Mouse (Mus musculus) thymus, adult 2 months (tissue): ENCODE results near the gene Nploc4. TPM values are rescaled to one million over a fixed set of nuclear protein-coding genes. Genes with fewer than 3 reads are reported as not detected.

ENCODE experiments used
- DNase-seq: peaks from one replicate; pipeline ENCODE4 v3.0.0; 2021
- H3K27ac ChIP-seq: fragments of 200-500 bp; 2 replicates; pipeline ENCODE4 v1.5.1; 2012; ENCODE audit warnings: low read length, control low read depth; ENCODE audit not compliant: control insufficient read depth, insufficient read depth
- H3K27me3 ChIP-seq: fragments of 200-500 bp; 2 replicates; pipeline ENCODE4 v1.6.1; 2012; ENCODE audit warnings: mild to moderate bottlenecking, low read length, moderate library complexity, mixed read lengths; ENCODE audit not compliant: control insufficient read depth, insufficient read depth
- H3K36me3 ChIP-seq: fragments of 200-500 bp; 2 replicates; pipeline ENCODE4 v1.6.1; 2012; ENCODE audit warnings: mild to moderate bottlenecking, low read length, moderate library complexity; ENCODE audit not compliant: control insufficient read depth, insufficient read depth
- H3K4me1 ChIP-seq: fragments of 200-500 bp; replicated peaks from 2 replicates; pipeline ENCODE4 v1.6.1; 2012; ENCODE audit warnings: low read length; ENCODE audit not compliant: control insufficient read depth, insufficient read depth
- H3K4me3 ChIP-seq: fragments of 200-500 bp; 2 replicates; pipeline ENCODE4 v1.5.1; 2012; ENCODE audit warnings: mild to moderate bottlenecking, low read length, control low read depth, moderate library complexity; ENCODE audit not compliant: control insufficient read depth, insufficient read depth
- CTCF ChIP-seq: fragments of 200-500 bp; IDR thresholded peaks from 2 replicates; pipeline ENCODE4 v1.5.1; 2012; ENCODE audit warnings: mild to moderate bottlenecking, control low read depth, low read length, moderate library complexity, borderline replicate concordance; ENCODE audit not compliant: control insufficient read depth, poor library complexity, insufficient read depth; ENCODE audit errors: extremely low read depth
- POLR2A ChIP-seq: fragments of 200-500 bp; IDR thresholded peaks from 2 replicates; pipeline ENCODE4 v1.6.1; 2012; ENCODE audit warnings: mild to moderate bottlenecking, low read length, control low read depth, moderate library complexity; ENCODE audit not compliant: control insufficient read depth, poor library complexity, insufficient read depth; ENCODE audit errors: extremely low read depth
- WGBS: fragments of 180-500 bp; shearing (Covaris S2); methylation state at CpG from one replicate; pipeline ENCODE4 v1.1.7; 2018; 5-methylcytosine and 5-hydroxymethylcytosine counted together
- polyA plus RNA-seq: library from polyadenylated mRNA; depleted of rRNA; stranded (reverse); fragments of >200 nt; gene quantifications from 2 replicates; pipeline ENCODE4 v1.2.3, GENCODE M21; 2012

Nploc4 gene
- polyA plus RNA-seq, 1 experiment = 71.4 TPM

DNA sequence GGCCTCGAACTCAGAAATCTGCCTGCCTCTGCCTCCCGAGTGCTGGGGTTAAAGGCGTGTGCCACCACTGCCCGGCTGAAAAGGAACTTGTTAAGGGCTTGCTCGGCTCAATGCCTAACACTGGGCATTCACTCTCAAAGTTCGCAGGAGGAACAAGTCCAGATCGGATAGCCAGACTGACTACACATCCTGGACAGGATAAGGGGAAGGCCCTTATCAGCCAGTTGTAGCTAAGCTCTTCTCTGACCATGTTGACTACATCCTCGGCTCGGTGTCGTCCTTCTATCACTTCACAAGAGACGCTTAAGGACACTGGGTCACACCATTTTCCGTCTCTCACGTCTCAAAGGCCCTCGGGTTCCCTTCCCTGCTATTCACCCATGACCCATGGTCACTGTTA is 19.9 kb upstream of the Nploc4 start:
- Histone ChIP-seq H3K36me3 (no peaks in the 10 kb centered on the region), H3K4me3 (peak overlapping the region; percentile 74), H3K4me1 (peaks cover 18% of the 10 kb centered on the region), H3K27ac (no peak overlapping the region), H3K27me3 (no peaks in the 10 kb centered on the region)
- DNase-seq = no peak
- 9% methylated on average over 14 of the region's 14 CpGs for WGBS
- TF ChIP-seq CTCF (no peak), POLR2A (no peak)

DNA sequence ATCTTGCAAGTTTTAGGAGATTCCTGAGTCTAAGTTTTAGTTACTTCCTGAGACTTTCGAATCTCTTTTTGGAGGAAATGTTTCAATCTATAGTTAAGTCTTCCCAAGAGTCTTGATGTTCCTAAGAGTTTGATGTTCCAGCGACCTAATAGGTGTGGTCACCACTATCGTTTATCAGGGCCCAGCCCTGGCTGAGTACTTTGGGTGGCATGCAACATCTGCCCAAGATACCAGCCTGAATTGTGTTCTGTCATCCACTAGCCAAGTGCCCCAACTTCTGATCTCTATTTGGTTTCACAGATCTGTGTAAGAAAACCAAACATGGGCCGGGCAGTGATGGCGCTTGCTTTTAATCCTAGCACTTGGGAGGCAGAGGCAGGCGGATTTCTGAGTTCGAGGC is 17.9 kb upstream of the Nploc4 start:
- TF ChIP-seq POLR2A (no peak), CTCF (no peak)
- H3K4me3 ChIP-seq = no peak overlapping the region
- no peak overlapping the region for H3K27ac ChIP-seq
- no peaks in the 10 kb centered on the region for H3K27me3 ChIP-seq
- H3K36me3 ChIP-seq = no peaks in the 10 kb centered on the region
- 97% methylated on average over 7 of the region's 7 CpGs for WGBS
- peaks cover 21% of the 10 kb centered on the region for H3K4me1 ChIP-seq
- no peak for DNase-seq

DNA sequence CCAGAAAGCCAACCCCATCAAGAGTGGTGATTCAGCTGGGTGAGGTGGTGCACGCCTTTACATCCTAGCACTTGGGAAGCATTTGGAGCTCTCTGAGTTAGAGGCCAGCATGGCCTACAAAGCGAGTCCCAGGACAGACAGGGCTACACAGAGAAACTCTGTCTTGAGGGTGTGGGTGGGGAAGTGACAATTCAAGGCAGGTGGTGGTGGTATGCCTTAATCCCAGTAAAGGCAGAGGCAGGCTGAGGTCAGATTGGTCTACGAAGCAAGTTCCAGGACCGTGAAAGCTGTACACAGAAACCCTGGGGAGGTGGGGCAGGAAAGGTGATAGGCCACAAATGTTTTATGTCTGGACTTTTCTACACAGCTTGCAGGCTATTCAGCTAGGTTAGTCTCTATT is 17.5 kb upstream of the Nploc4 start:
- Histone ChIP-seq H3K27me3 (no peaks in the 10 kb centered on the region), H3K4me1 (peaks cover 21% of the 10 kb centered on the region), H3K27ac (no peak overlapping the region), H3K4me3 (no peak overlapping the region), H3K36me3 (no peaks in the 10 kb centered on the region)
- TF ChIP-seq POLR2A (no peak), CTCF (no peak)
- WGBS = 94% methylated on average over 4 of the region's 4 CpGs
- no peak for DNase-seq

GRCm38 (mm10) chr11:120453306-120453705 is 15.8 kb upstream of the Nploc4 start, which contains the start of gene Pde6g:
Gene Pde6g, minus strand, starts transcription at chr11:120453500.
- Histone ChIP-seq H3K4me3 (no peak within 1 kb of the TSS), H3K4me1 (peaks cover 13% of the 10 kb centered on the region), H3K36me3 (no peaks in the 10 kb centered on the region), H3K27ac (no peak within 1 kb of the TSS), H3K27me3 (no peaks in the 10 kb centered on the region)
- WGBS = 95% methylated on average over 4 of the region's 4 CpGs
- TF ChIP-seq POLR2A (no peak), CTCF (no peak)
- no peak for DNase-seq

GRCm38 (mm10) chr11:120452246-120452645 is 14.7 kb upstream of the Nploc4 start:
- no peak for DNase-seq
- TF ChIP-seq POLR2A = no peak
- TF ChIP-seq CTCF = no peak
- Histone ChIP-seq H3K27ac (no peak overlapping the region), H3K36me3 (no peaks in the 10 kb centered on the region), H3K4me1 (peaks cover 14% of the 10 kb centered on the region), H3K27me3 (no peaks in the 10 kb centered on the region), H3K4me3 (no peak overlapping the region)
- WGBS = 93% methylated on average over 3 of the region's 3 CpGs

DNA sequence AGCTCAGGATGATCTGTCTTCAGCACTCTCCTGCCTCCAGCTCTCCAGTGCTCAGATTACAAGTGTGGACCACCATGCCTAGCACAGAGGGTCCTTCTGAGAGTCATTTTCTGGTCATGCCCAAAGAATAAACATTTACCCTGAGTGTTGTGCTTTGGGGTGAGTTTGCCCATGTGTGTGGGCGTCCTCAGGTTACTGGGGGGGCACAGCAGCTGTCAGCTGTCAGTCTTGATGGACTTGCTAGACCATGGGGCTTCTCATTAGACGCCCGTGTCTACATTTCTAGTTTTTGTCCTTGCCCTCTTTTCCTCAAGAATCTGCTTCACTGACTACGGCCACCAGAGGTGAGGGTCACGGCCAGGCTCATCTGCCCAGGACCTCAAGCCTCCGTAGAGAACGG is 9.7 kb upstream of the Nploc4 start:
- H3K4me1 ChIP-seq = peaks cover 10% of the 10 kb centered on the region
- H3K27ac ChIP-seq = no peak overlapping the region
- no peaks in the 10 kb centered on the region for H3K36me3 ChIP-seq
- TF ChIP-seq CTCF (no peak), POLR2A (no peak)
- no peak overlapping the region for H3K4me3 ChIP-seq
- no peaks in the 10 kb centered on the region for H3K27me3 ChIP-seq
- no peak for DNase-seq
- 96% methylated on average over 7 of the region's 7 CpGs for WGBS

DNA sequence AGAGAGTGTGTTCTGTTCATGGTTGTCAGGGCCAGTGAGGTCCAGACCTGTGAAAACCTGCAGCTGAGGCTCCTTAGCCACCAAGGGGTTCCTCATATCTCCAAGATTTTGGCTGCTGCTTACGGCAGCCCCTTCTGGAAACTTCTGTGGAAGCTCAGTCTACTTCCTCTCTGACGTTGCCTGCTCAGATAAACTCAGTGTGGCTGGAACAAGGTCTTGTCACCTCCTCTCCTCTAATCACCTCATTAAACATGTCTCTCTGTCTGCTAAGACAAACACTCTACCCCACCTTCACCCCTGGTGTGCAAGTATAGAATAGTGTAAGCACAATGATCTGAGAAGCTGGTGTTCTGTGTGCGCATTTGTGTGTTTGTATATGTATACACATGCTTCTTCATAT is 8.0 kb upstream of the Nploc4 start:
- no peak for TF ChIP-seq POLR2A
- no peak for TF ChIP-seq CTCF
- peaks cover 8% of the 10 kb centered on the region for H3K4me1 ChIP-seq
- H3K27ac ChIP-seq = no peak overlapping the region
- no peak for DNase-seq
- no peak overlapping the region for H3K4me3 ChIP-seq
- no peaks in the 10 kb centered on the region for H3K27me3 ChIP-seq
- H3K36me3 ChIP-seq = no peaks in the 10 kb centered on the region
- WGBS = 83% methylated on average over 3 of the region's 3 CpGs
